Mouse (Mus musculus): ENCODE data around the gene Trpm8.

Trpm8 gene

DNA sequence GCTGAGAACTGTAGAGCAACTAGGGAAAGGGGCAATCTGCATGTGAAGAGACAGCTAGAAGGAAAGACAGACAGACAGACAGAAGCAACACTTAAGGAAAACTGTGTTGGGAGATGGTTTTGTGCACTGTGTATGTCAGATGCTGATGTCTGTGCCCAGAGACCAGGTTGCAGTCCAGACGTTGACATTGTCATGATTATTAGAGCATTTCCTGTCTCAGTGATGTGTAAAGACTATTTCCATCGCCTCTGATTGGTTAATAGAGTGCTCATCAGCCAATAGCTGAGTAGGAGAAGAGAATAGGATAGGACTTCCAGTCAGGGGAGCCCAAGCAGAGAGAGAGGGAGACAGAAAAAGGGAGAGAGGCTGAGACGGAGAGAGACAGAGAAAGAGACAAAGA is 155.1 kb downstream of the Trpm8 start:
- no peak for DNase-seq (ENCODE audit: low spot score)

- no peak for DNase-seq (ENCODE audit: low spot score)
Measured at GRCm38 (mm10) chr1:88433096-88433883, 155.8 kb downstream of the Trpm8 start.

DNA sequence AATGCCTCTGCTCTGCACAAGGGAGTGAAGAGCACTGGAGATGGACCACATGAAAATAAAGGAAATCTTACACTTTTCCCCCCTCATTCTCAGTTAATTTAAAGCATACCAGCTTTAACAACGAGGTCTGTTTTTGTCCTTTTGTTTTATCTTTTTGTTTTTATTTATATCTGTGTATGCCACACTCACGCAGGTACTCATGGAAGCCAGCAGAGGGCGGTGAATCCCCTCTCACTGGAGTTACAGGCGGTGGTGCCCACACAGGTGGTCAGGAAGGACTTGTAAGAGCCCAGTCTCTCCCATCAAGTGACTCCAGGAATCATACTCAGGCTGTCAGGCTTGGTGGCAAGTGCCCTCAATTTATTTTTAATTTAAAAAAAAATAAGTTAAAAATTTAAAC is 156.6 kb downstream of the Trpm8 start:
- no peak for DNase-seq (ENCODE audit: low spot score)

DNA sequence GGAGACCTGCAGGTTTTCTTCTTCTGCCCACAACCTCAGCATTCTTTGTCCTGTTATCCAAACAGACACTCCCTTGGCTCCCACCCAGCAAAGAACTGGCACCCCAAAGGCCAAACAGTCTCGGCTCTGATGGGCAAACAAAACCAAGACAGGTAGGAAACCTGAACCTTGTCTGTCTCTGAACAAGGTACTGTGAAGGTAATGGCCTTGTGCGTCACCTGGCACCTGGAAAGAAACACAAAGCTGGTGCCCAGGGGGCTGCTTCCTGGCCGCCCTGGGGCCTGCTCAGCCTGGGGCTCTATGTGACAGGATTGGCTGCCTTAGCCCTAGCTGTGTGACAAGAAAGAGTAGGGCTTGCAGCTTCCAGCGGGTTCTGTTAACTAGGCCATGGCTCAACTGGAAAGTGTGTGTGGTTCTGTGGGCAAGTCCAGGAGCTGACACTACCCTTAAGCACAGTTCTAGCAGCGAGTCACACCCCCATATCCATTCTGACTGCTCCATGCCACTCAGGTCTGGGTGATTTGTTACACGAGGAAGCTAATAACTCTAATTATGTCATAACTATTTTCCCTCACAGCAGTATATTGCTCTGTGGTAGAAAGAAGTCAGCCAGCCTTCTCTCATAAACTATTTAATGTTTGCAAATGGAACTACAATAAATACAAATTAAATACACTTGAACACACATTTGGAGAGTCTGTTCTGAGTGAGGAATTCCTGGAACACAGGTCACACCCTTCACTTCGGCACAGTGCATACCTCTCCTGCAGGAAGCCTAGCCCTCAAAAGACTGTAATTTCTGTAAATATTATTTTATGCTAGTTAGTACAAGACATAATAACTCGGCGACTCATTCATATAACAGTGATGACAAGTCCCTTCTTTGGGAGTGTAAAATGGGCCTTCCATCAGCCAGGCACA is 160.0 kb downstream of the Trpm8 start:
- no peak for DNase-seq (ENCODE audit: low spot score)
